Mouse (Mus musculus) gastrocnemius, postnatal 25 days (tissue): ENCODE results near the gene Ap1b1. TPM values are rescaled to one million over a fixed set of nuclear protein-coding genes. Genes with fewer than 3 reads are reported as not detected.

ENCODE experiments used
- DNase-seq: peaks from one replicate; pipeline ENCODE4 v3.0.0; 2022
- total RNA-seq, 2 experiments: library from RNA; stranded (reverse); gene quantifications; 1 replicate in 1 of 2; 2 replicates in 1 of 2; pipeline ENCODE4 v1.2.3; 2021

The Ap1b1 gene
- total RNA-seq, 2 experiments from 2014 or later = 31.0 to 36.4 TPM

GRCm38 (mm10) chr11:5033136-5033535 is 46.5 kb downstream of the Ap1b1 start:
- peak; percentile 26 for DNase-seq

DNA sequence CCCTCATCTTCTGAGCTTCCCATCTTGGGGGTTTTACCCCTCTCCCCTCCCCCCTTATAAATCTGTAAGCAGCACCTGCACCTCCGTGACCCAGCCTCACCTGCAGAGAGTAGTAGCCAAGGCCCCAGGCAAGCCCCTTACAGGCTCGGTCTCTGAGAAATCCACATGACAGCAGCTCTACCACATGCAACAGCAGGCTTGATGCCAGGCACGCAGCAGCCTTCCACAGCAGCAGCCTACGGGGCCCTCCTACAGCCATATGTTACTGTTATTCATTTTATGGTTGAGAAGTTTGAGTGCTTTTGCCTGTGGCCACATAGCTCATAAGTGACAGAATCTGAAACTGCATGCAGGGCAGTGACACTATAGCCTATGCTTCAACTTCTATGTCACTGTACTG is 48.8 kb downstream of the Ap1b1 start:
- DNase-seq = no peak

- DNase-seq = peak; percentile 50
Observed at GRCm38 (mm10) chr11:5037146-5037854, 50.7 kb downstream of the Ap1b1 start.

- DNase-seq = no peak
Observed at GRCm38 (mm10) chr11:5040585-5040984, 54.0 kb downstream of the Ap1b1 start.

- DNase-seq = no peak
Observed at GRCm38 (mm10) chr11:5041144-5041780, 54.6 kb downstream of the Ap1b1 start.

DNA sequence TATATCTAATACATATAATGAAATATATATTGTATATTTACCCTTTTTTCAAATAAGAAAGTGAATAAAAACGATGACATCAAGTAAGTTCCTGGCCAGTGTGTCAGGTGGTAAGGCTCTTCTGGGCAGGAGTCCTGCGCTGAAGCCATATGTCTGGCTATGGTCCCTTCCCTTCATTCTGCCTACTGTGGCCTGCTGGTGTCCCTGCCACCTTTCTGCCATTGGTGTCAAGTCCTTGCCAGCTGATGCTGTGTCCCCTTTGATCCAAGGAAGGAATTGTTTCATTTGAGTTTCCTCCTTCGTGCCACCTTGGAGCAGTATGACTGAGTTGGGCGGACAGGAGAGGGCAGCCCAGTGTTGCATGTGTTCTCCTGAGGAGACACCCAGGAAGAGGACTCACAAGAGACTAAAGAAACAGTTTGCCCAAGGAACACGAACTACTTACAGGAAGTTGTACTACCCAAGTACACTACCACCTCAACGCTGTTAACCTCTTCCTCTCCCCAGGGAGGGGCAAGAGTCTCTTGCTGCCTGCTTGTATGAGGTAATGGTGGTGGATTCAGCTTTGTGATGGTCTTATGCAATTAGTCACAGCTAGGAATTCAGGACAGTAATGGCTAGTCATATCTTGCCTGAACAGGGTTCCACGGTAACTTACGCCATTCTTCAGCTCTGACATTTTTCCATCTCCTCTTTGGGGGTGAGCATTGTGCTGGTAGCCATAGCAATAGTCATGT is 56.2 kb downstream of the Ap1b1 start:
- no peak for DNase-seq

DNA sequence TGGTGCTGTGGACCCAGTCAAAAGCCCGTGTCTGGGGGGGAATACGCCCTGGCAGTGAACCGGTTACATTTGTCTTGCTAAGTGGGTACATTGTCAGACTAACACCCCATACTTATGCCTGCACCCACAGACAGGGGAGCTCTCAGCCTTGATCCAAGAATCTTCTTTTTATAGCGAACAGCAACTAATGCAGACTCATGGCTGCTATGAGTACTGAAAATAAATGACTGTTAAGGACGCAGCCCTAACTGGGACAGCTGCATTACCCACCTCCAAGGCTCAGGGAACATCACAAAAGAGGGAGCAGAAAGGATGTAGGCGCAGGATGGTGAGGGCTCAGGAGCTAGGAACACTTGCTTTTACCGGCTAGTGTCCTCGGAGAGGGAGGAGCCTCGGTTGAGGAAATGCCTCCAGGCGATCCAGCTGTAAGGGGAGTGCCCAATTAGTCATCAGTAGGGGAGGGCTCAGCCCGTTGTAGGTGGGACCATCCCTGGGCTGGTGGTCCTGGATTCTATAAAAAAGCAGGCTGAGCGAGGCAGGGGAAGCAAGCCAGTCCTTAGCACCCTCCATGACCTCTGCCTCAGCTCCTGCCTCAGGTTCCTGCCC is 59.8 kb downstream of the Ap1b1 start:
- no peak for DNase-seq

- DNase-seq = no peak
Observed at GRCm38 (mm10) chr11:5051629-5052028, 65.0 kb downstream of the Ap1b1 start.

GRCm38 (mm10) chr11:5052200-5052854 is 65.7 kb downstream of the Ap1b1 start:
- no peak for DNase-seq

- no peak for DNase-seq
Observed at GRCm38 (mm10) chr11:5054151-5054550, 67.5 kb downstream of the Ap1b1 start.

DNA sequence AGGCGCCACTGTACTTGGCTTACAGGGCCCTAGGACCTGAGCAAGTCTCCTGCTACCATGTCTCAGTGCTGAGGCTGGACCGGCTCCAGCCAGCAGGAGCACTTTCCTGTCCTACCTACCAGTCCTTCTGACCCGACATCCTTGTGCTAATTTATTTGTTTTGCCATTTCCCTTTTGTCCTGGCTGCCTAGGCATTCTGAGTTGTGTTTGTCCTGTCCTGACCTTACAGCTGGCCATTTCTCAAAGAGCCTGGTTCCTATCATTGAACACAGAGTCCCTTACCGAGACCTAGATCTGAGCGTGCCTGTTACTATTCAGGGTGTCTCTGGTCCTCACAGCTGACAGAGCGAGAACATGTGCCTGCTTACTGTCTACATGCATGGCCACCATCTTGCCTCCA is 68.2 kb downstream of the Ap1b1 start:
- no peak for DNase-seq

DNA sequence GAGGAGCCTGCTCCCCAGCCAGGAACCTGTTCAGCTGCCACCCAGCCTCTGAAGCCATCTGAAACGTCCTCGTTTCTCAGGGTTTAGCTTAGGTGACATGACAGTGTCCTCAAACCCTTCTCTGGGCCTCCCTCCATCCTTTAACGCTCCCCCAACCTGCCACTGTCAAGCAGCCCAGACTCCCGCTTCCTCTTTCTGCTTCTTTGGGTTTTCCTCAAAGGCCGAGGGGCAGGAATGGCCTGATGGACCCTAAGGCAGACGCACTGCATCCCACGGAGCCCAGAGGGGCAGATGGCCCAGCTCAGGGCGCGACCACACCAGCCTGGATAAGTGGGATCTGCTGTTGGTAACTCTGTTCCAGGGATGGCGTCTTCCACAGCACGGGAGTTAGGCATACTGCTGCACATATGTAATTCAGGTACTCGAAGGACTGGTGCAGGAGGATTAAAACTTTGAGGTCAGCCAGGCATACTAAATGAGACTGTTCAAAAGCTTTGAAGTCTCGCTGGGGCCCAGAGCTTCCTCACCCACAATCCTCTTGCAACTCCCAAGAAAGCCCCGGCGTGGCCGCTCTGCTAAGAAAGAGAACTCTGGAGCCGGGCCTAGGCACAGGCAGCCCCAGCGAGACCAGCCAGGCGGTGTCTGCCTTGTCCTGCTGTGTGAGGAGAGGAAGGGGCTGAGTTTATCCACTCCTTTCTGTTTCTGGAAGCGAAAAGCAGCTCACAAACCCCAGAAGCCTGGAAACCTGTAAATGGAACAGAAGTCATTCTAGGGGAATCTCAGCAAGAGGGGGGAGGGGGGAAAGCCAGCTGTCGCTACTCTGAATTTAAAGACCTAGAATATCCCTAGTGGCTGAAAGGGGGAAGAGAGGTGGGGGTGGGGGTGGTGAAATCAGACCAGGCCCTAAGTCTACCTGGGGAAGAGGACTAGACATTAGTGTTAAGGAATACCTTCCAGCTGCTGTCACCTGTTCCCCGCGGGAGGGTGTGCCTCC is 69.6 kb downstream of the Ap1b1 start:
- DNase-seq = no peak

- DNase-seq = no peak
Observed at GRCm38 (mm10) chr11:5057064-5057463, 70.4 kb downstream of the Ap1b1 start.

GRCm38 (mm10) chr11:5057541-5057855 is 70.9 kb downstream of the Ap1b1 start:
- DNase-seq = no peak

DNA sequence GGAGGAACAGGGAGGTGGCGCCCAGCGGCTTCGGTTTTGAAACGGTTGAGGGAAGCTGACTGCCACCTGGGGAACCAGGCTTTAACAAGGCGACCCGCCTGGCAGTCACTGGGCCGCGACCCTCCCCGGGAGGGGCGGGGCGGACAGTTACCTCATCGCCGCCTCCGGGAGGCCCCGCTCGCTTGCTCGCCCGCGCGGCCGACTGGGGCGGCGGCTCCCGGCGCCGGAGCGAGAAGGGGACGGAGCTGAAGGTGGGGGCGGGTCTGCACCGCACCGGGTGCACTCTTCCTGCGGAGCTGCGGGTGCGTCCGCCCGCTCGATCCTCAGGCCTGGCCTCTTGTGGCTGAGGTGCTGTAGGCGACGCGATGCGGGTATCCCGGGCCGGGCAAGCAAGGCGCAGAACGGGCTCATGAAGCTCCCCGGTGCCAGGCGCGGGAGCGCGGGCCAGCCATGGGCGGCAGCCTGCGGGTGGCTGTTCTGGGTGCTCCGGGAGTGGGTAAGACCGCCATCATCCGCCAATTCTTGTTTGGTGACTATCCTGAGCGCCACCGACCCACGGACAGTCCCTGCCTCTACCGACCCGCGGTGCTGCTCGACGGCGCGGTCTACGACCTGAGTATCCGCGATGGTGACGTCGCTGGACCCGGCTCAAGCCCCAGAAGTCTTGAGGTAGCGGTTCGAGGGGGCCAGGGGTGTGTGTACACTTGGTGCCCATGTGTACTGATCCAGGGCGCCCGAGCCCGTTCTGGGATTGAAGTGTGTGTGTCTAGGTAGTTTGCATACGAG is 71.4 kb downstream of the Ap1b1 start, which contains the start of gene Rasl10a:
Gene Rasl10a, plus strand, starts transcription at position 273 of the 786 bp plus-strand sequence.
- DNase-seq = no peak

DNA sequence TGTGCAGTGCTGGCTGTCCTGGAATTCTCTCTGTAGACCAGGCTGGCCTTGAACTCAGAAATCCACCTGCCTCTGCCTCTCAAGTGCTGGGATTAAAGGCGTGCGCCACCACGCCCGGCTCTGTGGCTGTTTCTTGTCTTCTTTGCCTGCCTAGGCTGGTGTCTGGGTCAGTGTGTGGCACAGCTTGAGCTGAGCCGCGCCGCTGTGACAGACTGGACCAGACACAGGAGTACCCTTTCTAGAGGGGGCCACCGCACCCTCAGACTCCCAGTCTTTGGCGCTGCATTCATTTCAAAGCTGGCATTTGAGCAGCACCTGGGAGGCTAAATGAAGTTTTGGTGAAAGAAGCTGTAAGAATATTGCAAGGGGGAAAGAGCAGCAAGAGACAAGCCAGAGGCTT is 72.2 kb downstream of the Ap1b1 start:
- DNase-seq = no peak

- no peak for DNase-seq
Observed at GRCm38 (mm10) chr11:5059230-5059629, 72.6 kb downstream of the Ap1b1 start.

GRCm38 (mm10) chr11:5059704-5060156 is 73.1 kb downstream of the Ap1b1 start:
- no peak for DNase-seq

DNA sequence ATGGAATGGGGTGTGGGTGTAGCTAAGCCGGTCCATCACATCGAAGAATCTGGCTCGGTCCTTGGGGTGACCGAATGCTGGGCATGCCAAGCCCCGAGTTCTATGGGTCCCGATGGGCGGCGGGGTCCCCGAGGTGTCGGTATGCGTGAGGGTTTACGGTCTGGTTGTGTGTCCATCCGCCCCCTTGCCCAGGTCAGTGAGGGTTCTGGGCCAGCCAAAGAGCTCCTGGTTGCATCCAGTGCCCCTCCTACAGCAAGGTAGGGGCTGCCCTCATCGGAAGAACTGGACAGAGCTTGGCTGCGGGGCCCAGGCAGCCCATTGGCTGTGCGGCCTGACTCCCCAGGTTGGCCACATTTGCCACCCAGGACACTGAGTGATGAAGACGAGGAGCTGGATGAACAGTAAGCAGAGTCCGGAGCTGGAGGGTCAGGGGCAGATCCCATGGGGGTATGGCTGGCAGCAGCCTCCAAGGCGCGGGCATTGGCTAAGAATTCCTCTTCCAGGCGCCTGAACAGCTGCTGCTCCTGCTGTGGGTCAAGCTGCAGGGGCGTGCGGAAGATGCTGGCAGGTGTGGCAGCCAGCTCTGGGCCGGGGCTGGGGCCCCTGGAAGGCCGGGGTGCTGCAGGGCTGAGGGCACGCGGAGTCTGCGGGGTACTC is 74.3 kb downstream of the Ap1b1 start:
- no peak for DNase-seq
